Mouse (Mus musculus) lung, postnatal 4 days (tissue): ENCODE measurements at regions not wholly inside any gene's neighbourhood (a gene's known extent, or its start where the extent isn't known, plus 50 kb on each side); places are given as distances from the start of the nearest gene placed in this dataset.
"Not testable (repeated sequence)": the region's sequence is repeated elsewhere in the genome, so short reads cannot be mapped to it uniquely, and the experiment has no call there.

ENCODE experiments used
- DNase-seq, 2 experiments: peaks; one replicate each; pipeline ENCODE4 v3.0.0; 2021

- no peak for DNase-seq
Observed at GRCm38 (mm10) chr2:100918122-100918521, 706.4 kb upstream of the Rag2 start.

DNA sequence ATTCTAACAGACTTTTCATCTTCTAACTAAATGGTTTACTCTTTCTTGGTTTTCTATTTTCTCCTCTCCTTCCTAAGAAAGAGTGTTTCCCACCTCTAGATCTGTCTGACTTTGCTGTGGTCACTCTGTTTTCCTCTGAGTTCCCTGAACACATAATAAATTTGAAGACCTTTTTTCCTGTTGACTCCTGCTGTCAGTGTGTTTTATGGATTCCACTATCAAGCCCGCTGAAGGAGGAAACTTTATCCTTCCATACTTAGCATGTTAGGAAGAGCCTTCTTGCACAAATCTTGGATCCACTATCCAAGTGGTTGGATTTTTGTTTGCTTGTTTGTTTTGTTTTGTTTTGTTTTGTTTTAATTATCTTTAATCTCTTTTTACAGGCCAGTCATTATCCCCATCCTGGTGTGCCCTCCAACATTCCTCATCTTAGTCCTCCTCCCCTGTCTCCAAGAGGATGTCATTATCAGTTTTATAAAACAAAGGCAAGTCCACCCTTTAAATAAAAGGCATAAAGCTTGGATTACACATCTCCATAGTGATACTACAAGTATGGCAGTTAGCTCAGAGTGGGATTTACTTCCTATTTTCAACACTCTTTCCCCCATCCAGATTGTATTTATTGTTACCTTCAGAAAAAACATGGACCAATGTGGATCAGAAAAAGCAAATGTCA is 704.8 kb upstream of the Rag2 start:
- DNase-seq, result no peak

DNA sequence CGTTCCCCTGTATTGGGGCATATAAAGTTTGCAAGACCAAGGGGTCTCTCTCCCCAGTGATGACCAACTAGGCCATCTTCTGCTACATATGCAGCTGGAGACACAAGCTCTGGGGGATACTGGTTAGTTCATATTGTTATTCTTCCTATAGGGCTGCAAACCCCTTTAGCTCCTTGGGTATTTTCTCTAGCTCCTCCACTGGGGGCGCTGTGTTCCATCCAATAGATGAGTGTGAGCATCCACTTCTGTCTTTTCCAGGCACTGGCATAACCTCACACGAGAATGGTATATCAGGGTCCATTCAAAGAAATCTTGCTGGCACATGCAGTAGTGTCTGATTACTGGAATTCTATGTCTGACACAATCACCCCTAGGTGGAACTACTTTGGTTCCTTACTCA is 675.9 kb upstream of the Rag2 start:
- not testable (repeated sequence) for DNase-seq

GRCm38 (mm10) chr2:100959412-100959811 is 665.1 kb upstream of the Rag2 start:
- DNase-seq, result no peak

GRCm38 (mm10) chr2:100964584-100964983 is 659.9 kb upstream of the Rag2 start:
- DNase-seq, result no peak

DNA sequence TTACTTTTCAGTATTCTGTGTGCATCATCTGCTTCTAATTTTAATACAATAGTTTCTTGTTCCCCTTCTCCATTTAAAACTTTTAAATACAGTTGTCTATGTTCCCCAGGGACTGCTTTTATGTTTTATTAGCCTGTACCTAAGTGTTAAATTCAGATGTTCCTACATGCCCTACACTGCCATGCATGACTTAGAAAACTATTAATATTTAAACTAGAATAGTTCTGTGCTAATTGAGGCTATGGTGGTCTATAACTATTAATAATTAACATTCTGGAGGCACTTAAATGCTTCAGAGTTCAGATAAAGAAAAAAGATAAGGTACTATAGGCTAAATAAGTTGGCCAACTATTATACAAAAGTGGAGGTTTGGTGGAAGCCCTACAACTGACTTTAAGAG is 647.3 kb upstream of the Rag2 start:
- DNase-seq, result no peak

DNA sequence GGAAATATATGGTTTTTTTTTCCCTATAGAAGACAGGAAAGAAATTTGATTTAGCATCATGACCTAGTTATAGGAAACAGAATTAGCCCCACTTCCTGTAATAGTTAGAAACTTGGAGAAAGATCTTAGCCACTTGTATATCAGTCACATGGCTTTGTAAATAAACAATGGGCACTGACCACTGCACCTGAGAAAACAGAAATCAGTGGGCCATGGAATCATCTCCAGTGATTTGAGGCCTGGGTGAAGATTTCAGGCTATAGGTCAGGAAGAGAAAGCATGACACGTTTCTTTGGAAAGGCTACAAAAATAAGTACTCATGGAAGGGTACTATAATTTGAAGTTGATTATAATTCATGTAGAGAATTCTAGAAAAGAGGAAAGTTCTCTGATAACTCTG is 642.2 kb upstream of the Rag2 start:
- DNase-seq, result no peak

DNA sequence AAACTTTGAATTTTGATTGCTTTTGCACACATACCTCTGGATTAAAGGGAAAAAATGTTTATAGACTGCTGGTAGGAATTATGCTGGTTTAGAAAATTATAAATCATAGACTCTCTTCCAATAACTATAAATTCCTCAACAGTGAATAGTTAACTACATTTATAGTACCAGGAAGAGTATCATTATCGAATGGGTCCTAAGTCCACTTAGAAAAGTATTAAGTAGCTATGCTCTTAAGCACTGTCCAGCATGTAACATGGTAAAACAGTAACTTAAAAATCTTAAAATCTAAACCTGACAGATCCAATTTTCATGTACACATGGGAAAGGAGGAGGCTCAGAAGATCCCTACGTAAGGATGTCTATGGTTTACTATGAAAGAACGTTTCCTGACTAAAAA is 609.2 kb upstream of the Rag2 start:
- no peak for DNase-seq

GRCm38 (mm10) chr2:101019384-101019783 is 605.1 kb upstream of the Rag2 start:
- no peak for DNase-seq

- no peak for DNase-seq
Observed at GRCm38 (mm10) chr2:101021515-101021914, 603.0 kb upstream of the Rag2 start.

DNA sequence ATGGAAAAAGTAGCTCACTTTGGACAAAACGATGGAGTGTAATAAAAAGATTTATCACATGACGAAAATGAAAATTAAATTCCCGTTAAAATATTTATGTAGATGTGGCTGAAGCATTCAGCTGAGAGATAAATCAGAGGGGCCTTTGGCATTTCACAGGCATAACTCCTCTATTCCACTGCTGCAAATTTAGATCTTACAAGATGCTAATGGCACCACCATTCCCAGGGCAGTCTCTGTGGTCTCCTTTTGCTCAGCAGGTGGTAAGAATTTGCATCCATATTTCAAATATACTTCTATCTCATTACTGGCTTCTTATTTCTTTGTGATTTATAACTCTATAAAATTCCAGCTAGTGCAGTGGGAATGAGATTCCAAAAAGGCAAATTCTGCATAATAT is 581.5 kb upstream of the Rag2 start:
- no peak for DNase-seq

- DNase-seq, result no peak
Observed at GRCm38 (mm10) chr2:101062939-101063338, 561.6 kb upstream of the Rag2 start.

DNA sequence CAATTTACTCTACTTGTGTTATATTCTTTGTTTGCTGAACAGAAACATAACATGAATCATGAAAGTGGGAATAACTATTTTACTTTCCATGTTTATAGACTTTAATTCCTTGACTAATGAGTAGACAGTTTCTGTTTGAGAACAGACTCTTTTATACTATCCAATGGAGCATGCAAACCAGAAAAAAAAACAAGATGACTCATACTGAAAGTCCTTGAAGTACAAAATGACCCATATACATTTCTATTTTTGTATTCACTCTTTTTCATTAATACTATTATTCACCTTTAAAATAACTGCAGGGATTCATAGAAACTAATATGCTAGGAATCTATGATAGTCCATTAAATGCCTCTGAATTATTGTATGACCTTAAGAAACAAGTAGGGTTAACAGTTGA is 549.5 kb upstream of the Rag2 start:
- DNase-seq, result no peak

- DNase-seq, result no peak
Observed at GRCm38 (mm10) chr2:101080231-101080630, 544.3 kb upstream of the Rag2 start.

DNA sequence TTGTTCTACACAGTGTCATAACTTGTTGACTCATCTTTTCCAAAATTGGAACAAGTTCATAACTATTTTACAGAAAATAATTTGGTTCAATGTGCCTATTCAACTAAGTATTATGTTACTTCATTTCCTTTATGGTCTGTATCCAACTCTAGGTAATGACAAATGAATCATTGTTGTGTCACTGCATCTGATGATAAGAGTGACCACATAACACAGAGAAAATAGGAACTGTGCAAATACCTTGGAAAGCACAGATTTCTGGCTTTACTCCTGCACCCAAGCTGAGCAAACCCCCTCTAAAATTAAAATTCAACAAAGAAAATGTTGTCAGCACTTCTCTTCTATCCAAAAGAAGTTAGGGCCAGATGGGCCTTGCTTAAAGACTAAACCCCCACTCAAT is 540.7 kb upstream of the Rag2 start:
- DNase-seq, result no peak

- no peak for DNase-seq
Observed at GRCm38 (mm10) chr2:101084648-101085047, 539.9 kb upstream of the Rag2 start.

- no peak for DNase-seq
Observed at GRCm38 (mm10) chr2:101107183-101107872, 517.2 kb upstream of the Rag2 start.

GRCm38 (mm10) chr2:101136867-101137266 is 487.7 kb upstream of the Rag2 start:
- no peak for DNase-seq

DNA sequence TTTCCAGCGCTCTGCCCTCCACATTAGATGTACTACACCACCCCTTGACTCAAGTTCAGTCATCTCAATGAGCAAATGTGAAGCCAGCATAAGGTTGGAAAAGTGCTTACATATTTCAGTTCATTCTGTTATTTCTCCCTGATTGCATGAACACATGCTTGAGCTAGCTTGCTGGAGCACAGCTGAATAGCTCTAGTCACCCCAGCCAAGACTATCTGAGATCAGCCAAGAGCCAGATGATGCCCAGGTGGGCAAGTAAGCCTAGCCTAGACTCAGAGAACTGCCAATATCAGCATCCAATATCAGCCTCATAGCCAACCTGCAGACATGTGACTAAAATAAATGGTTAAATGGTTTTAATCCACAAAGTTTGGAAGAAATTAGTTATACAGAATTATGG is 484.6 kb upstream of the Rag2 start:
- no peak for DNase-seq

DNA sequence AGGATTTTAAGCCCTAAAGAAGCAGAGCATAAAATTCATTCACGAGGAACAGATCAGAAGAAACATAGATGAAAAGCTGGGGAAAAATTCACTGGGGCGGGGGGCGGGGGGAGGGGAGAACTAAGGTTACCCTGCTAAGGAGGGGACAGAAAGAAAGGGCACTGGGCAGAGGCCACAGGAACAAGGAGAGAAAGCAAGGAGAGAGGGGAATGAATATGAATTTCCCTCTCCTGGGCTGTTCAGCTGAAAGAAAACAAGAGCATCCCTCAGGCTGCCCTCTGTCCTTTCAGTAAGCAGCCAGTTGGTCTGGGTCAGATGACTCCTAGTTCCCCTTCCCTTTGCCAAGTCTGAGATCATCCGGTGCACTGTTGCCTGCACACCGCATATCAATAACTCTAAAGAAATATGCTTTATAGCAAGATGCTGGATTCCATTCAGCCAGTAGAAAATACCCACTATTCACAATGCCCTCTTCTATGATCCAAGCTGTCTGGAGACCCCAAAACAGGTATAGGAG is 467.7 kb upstream of the Rag2 start:
- DNase-seq, result no peak

GRCm38 (mm10) chr2:101159276-101159675 is 465.2 kb upstream of the Rag2 start:
- DNase-seq, result peak in 1 of 2 experiments; percentile 8

- DNase-seq, result no peak
Observed at GRCm38 (mm10) chr2:101165942-101166341, 458.6 kb upstream of the Rag2 start.

GRCm38 (mm10) chr2:101172806-101173205 is 451.7 kb upstream of the Rag2 start:
- DNase-seq, result no peak

DNA sequence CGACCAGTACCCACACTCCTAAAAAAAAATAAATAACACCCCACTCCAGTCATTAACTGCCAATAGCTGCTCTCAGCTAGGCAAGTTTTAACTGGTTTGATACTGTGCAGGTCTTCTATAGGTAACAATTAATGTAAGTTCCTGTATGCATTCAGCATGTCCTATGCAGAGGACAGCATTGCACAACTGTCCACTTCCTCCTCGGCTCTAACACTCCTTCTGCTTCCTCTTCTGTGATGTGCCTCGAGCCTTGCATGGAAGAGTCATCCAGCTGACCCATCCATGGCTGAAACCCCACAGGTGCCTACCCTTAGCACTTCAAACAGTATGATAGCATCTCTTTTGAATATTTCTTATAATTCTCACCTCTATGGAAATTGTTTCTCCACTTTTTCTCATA is 449.4 kb upstream of the Rag2 start:
- DNase-seq, result peak in 1 of 2 experiments; percentile 6

DNA sequence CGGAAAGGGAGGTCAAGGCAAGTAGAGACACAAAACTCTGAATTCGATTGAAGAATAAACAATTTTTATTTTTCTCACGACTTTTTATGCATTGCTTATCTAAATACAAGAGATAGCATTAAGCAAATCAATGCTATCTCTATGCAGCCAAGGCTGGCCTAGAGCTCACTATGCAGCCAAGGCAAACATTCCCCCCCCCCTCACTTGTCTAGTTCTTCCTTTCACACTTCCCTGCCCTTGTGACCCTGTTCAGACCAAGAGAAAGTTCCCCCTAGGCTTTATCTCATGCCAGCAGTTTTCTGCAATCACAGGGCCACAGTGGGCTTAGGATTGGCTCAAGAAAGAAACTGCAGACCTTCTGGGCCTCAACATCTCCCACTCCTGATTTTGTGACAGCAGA is 417.9 kb upstream of the Rag2 start:
- DNase-seq, result no peak
